Mouse (Mus musculus) ES-E14 (cell line): ENCODE data around the gene Madd. TPM values are rescaled to one million over a fixed set of nuclear protein-coding genes. Genes with fewer than 3 reads are reported as not detected.

Experiments used
- DNase-seq: peaks from one replicate; pipeline ENCODE4 v3.0.0-alpha.2; 2013; ENCODE audit warnings: low read depth, low spot score
- H3K27ac ChIP-seq: 2 replicates; pipeline ENCODE4 v1.5.1; 2012; ENCODE audit warnings: low read depth, mild to moderate bottlenecking, low read length, moderate library complexity, mixed read lengths; ENCODE audit not compliant: poor library complexity, insufficient read depth, severe bottlenecking
- H3K36me3 ChIP-seq: 2 replicates; pipeline ENCODE4 v1.6.1; 2012; ENCODE audit warnings: mild to moderate bottlenecking, low read length, moderate library complexity, mixed read lengths; ENCODE audit not compliant: control insufficient read depth, poor library complexity, insufficient read depth, severe bottlenecking
- H3K4me1 ChIP-seq, 2 experiments: fragments of 150-350 bp in 1 of 2; sonication (generic) in 1 of 2; 2 replicates each; pipeline ENCODE4 v1.6.1; 2012; ENCODE audit warnings: low read length in 2 of 2, mild to moderate bottlenecking in 1 of 2, mixed read lengths in 1 of 2; ENCODE audit not compliant: control insufficient read depth in 2 of 2, insufficient read depth in 2 of 2, poor library complexity in 1 of 2
- H3K4me3 ChIP-seq, 2 experiments: fragments of 150-350 bp in 1 of 2; sonication (generic) in 1 of 2; 2 replicates each; pipeline ENCODE4 v1.5.1; 2012; ENCODE audit warnings: low read length in 2 of 2, low read depth in 1 of 2, mild to moderate bottlenecking in 1 of 2, mixed read lengths in 1 of 2; ENCODE audit not compliant: insufficient read depth in 1 of 2, poor library complexity in 1 of 2, severe bottlenecking in 1 of 2
- H3K9ac ChIP-seq: 2 replicates; pipeline ENCODE4 v1.6.1; 2012; ENCODE audit warnings: low read depth, mild to moderate bottlenecking, low read length, mixed read lengths; ENCODE audit not compliant: poor library complexity, insufficient read depth, severe bottlenecking
- H3K9me3 ChIP-seq: fragments of 150-350 bp; sonication (generic); 2 replicates; pipeline ENCODE4 v1.6.1; 2012; ENCODE audit warnings: low read depth, mild to moderate bottlenecking, low read length; ENCODE audit not compliant: control insufficient read depth, insufficient read depth
- CHD2 ChIP-seq: IDR thresholded peaks from 2 replicates; pipeline ENCODE4 v1.6.1; 2014; ENCODE audit warnings: mild to moderate bottlenecking, low read depth, low read length, inconsistent platforms
- HCFC1 ChIP-seq: IDR thresholded peaks from 2 replicates; pipeline ENCODE4 v1.6.1; 2012; ENCODE audit warnings: low read length, inconsistent platforms, borderline replicate concordance; ENCODE audit not compliant: insufficient read depth
- MAFK ChIP-seq: IDR thresholded peaks from 2 replicates; pipeline ENCODE4 v1.6.1; 2014; ENCODE audit warnings: mild to moderate bottlenecking, low read depth, low read length, inconsistent platforms; ENCODE audit not compliant: insufficient read depth
- ZC3H11A ChIP-seq: IDR thresholded peaks from 2 replicates; pipeline ENCODE4 v1.6.1; 2012; ENCODE audit warnings: low read depth, mild to moderate bottlenecking, inconsistent platforms, low read length, borderline replicate concordance
- ZNF384 ChIP-seq: IDR thresholded peaks from 2 replicates; pipeline ENCODE4 v1.6.1; 2012; ENCODE audit warnings: low read depth, low read length, inconsistent platforms
- in situ Hi-C, 2 experiments: fragments of 600-800 bp; cut with MboI; formaldehyde crosslinking; loops; one replicate each; pipeline ENCODE4 v1.15.1; 2025; ENCODE audit warnings: low sequenced_read_pairs in 2 of 2, inconsistent platforms in 1 of 2; ENCODE audit not compliant: unreplicated experiment in 2 of 2
- total RNA-seq: library from RNA; depleted of rRNA; stranded (reverse); fragments of 300-350 nt; gene quantifications from 2 replicates; pipeline ENCODE4 v1.2.3, GENCODE M21; 2012

The Madd gene
- total RNA-seq, 1 experiment, result 6.7 TPM

DNA sequence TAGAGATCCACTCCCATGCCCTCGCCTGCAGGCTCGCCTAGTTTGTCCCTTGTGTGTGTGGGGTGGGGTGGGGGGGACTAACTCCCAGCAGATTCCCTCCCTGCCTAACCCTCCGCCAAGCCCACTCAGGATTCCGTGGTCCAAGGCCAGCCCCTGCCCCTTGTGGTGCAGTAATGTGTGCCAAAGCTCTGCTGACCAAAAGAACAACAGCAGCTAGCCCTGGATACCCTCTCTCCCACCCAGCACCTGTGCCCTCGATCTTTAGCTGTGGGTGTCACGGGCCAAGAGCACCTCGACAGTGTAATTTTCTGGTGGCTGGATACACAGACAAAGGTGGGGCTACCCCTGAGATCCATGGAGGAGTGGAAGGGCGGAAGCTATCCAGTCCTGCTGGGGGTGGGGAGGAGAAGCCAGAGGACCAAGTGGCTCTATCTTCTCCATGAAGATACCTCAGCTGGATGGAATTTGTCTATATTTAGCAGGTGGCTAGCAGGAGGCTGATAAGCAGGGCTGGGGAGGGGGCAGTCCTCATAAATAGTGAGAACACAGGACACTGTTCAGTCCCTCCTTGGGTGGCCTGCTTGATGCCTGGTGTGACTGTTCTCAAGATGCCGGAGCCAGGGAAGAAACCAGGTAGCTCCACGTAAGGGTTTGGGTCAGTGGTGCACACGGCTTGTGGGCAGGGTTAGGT lies 65.9 kb downstream of the Madd start, which contains the start of gene Mybpc3:
Gene Mybpc3 (plus strand): TSS at position 560 of the 691 bp plus-strand sequence.
- in situ Hi-C loops, result loop anchor here in 1 of 2 experiments (10.0 to 25.0 kb wide), 2 partner anchors 117 to 370 kb away; partner anchors contain the start of gene Ddb2
- Histone ChIP-seq H3K27ac (no peak within 1 kb of the TSS), H3K9me3 (no peaks in the 10 kb centered on the region), H3K4me1 (peaks cover 0 to 8% of the 10 kb centered on the region in 2 experiments; a peak in 2 of 4 replicates), H3K36me3 (no peaks in the 10 kb centered on the region), H3K4me3 (no peak within 1 kb of the TSS), H3K9ac (no peak within 1 kb of the TSS)
- no peak for DNase-seq
- TF ChIP-seq HCFC1 (no peak), ZNF384 (no peak), CHD2 (no peak), MAFK (no peak)

DNA sequence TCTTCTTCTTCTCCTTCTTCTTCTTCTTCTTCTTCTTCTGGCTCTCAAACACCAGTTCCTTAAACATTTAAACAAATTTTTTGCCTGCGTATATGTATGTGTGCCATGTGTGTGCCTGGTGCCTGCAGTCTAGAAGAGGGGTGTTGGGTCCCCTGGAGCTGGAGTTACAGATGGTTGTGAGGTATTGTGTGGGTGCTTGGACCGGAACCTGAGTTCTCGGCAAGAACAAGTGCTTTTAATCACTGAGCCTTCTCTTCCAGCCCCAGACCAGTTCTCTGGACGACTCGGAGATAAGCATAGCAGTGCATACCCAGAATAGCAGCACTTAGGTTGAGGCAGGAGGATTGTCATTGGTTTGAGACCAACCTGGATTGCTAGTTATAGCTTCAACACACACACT lies 66.8 kb downstream of the Madd start:
- H3K9me3 ChIP-seq, result no peaks in the 10 kb centered on the region
- no peaks in the 10 kb centered on the region for H3K36me3 ChIP-seq
- H3K27ac ChIP-seq, result no peak overlapping the region
- no peak overlapping the region for H3K4me3 ChIP-seq
- no peak for DNase-seq
- no peak for TF ChIP-seq ZNF384
- TF ChIP-seq ZC3H11A, result no peak
- no peak for TF ChIP-seq HCFC1
- TF ChIP-seq MAFK, result no peak
- no peak for TF ChIP-seq CHD2
- H3K4me1 ChIP-seq, result peaks cover 0 to 10% of the 10 kb centered on the region in 2 experiments; a peak in 2 of 4 replicates
- in situ Hi-C loops, result loop anchor here in 1 of 2 experiments (10.0 to 25.0 kb wide), 2 partner anchors 118 to 370 kb away; partner anchors contain the start of gene Ddb2
- H3K9ac ChIP-seq, result no peak overlapping the region

- H3K36me3 ChIP-seq, result no peaks in the 10 kb centered on the region
- peak overlapping the region; percentile 53 to 66; a peak in 3 of 4 replicates for H3K4me3 ChIP-seq
- peaks cover 0 to 10% of the 10 kb centered on the region in 2 experiments; a peak in 2 of 4 replicates for H3K4me1 ChIP-seq
- in situ Hi-C loops, result loop anchor here in 1 of 2 experiments (10.0 to 25.0 kb wide), 2 partner anchors 119 to 372 kb away; partner anchors contain the start of gene Ddb2
- H3K27ac ChIP-seq, result no peak overlapping the region
- DNase-seq, result no peak
- TF ChIP-seq MAFK (no peak), ZC3H11A (no peak), HCFC1 (no peak), ZNF384 (no peak), CHD2 (no peak)
- H3K9ac ChIP-seq, result peak overlapping the region; percentile 79
- no peaks in the 10 kb centered on the region for H3K9me3 ChIP-seq
Measured at GRCm38 (mm10) chr2:91115578-91115970, 68.1 kb downstream of the Madd start.

DNA sequence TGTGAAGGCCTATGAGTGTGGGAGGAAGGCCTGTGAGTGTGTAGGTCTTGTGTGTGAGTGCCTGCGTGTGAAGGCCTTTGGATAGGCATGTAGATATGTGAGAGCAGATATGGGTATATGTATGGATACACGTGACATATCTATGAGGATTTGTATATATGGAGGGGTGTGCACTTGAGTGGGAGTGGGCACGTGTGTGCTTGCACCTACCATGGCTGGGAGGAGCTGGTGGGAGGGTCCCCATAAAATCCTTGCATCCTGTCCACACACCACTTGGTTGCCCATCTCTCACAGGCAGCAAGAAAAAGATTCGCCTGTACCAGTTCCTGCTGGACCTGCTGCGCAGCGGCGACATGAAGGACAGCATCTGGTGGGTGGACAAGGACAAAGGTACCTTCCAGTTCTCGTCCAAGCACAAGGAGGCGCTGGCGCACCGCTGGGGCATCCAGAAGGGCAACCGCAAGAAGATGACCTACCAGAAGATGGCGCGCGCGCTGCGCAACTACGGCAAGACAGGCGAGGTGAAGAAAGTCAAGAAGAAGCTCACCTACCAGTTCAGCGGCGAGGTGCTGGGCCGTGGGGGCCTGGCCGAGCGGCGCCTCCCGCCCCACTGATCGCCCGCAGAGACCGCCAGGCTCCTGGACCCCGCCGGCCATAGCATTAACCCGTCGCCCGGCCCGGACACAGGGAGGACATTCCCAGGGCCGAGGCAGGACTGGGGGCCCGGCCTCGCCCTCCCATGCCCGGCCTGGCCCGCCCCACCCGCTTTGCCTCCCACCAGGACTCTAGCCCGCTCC lies 68.7 kb downstream of the Madd start:
- H3K9ac ChIP-seq, result peak overlapping the region; percentile 79
- no peaks in the 10 kb centered on the region for H3K9me3 ChIP-seq
- H3K4me1 ChIP-seq, result peaks cover 0 to 10% of the 10 kb centered on the region in 2 experiments; a peak in 2 of 4 replicates
- TF ChIP-seq MAFK (no peak), ZNF384 (peak; percentile 71), HCFC1 (peak; percentile 57; the same call in 1 of the 2 replicates), ZC3H11A (peak; percentile 99), CHD2 (no peak)
- DNase-seq, result peak; percentile 89
- no peaks in the 10 kb centered on the region for H3K36me3 ChIP-seq
- in situ Hi-C loops, result loop anchor here in 1 of 2 experiments (10.0 to 25.0 kb wide), 2 partner anchors 120 to 372 kb away; partner anchors contain the start of gene Ddb2
- no peak overlapping the region for H3K27ac ChIP-seq
- H3K4me3 ChIP-seq, result peak overlapping the region; percentile 53 to 66; a peak in 3 of 4 replicates
